Mouse (Mus musculus) embryonic facial prominence, embryonic 14.5 days (tissue): ENCODE measurements around the gene Bcl2l2. TPM values are rescaled to one million over a fixed set of nuclear protein-coding genes. Genes with fewer than 3 reads are reported as not detected.
A peak's percentile ranks its signal among the peaks of the same experiment; 100 is the strongest.

Source experiments
- ATAC-seq: fragments of 200-750 bp; cut with Nextera tagmentation; 2 replicates; pipeline ENCODE4 v1.8.0; 2017; ENCODE audit warnings: low read depth, moderate number of reproducible peaks, moderate TSS enrichment
- DNase-seq: peaks from one replicate; pipeline ENCODE4 v3.0.0-alpha.2; 2015; ENCODE audit warnings: low spot score
- H3K27ac ChIP-seq: fragments of 300-500 bp; sonication (generic); replicated peaks from 2 replicates; pipeline ENCODE4 v1.5.1; 2014; ENCODE audit warnings: low read depth, mild to moderate bottlenecking, low read length, moderate library complexity
- H3K27me3 ChIP-seq: fragments of 300-500 bp; sonication (generic); replicated peaks from 2 replicates; pipeline ENCODE4 v1.6.1; 2014; ENCODE audit warnings: low read length; ENCODE audit not compliant: control insufficient read depth, insufficient read depth
- H3K36me3 ChIP-seq: fragments of 300-500 bp; sonication (generic); 2 replicates; pipeline ENCODE4 v1.6.1; 2014; ENCODE audit warnings: low read length, mixed read lengths; ENCODE audit not compliant: control insufficient read depth, insufficient read depth
- H3K4me1 ChIP-seq: fragments of 300-500 bp; sonication (generic); 2 replicates; pipeline ENCODE4 v1.6.1; 2014; ENCODE audit warnings: antibody characterized with exemption, low read length; ENCODE audit not compliant: control insufficient read depth, insufficient read depth
- H3K4me2 ChIP-seq: fragments of 300-500 bp; sonication (generic); 2 replicates; pipeline ENCODE4 v1.6.1; 2014; ENCODE audit warnings: low read depth, mild to moderate bottlenecking, low read length, moderate library complexity, mixed read lengths
- H3K4me3 ChIP-seq: fragments of 300-500 bp; sonication (generic); 2 replicates; pipeline ENCODE4 v1.5.1; 2014; ENCODE audit warnings: low read depth, mild to moderate bottlenecking, low read length
- H3K9ac ChIP-seq: fragments of 300-500 bp; sonication (generic); 2 replicates; pipeline ENCODE4 v1.6.1; 2014; ENCODE audit warnings: low read depth, mild to moderate bottlenecking, low read length, moderate library complexity, mixed read lengths
- H3K9me3 ChIP-seq: fragments of 300-500 bp; sonication (generic); 2 replicates; pipeline ENCODE4 v1.6.1; 2016; ENCODE audit warnings: low read length; ENCODE audit not compliant: control insufficient read depth
- WGBS: fragments of 180-500 bp; shearing (Covaris S2); extraction: QIAGEN DNeasy Blood & Tissue Kit; methylation state at CpG from one replicate; pipeline ENCODE4 v1.1.7; 2014; 5-methylcytosine and 5-hydroxymethylcytosine counted together
- polyA plus RNA-seq: library from polyadenylated mRNA; unstranded; fragments of >200 nt; fragmentation: Nextera tagmentation; extraction: Ambion mirVana; gene quantifications from 2 replicates; pipeline ENCODE4 v1.2.1, GENCODE M21; 2014

Bcl2l2 gene
- polyA plus RNA-seq, 1 experiment from 2014 or later: 4.8 TPM

GRCm38 (mm10) chr14:54877048-54877715, 6.0 kb upstream of the Bcl2l2 start, which contains the start of gene Ppp1r3e:
Gene Ppp1r3e (minus strand): TSS chr14:54877550.
- Histone ChIP-seq H3K27ac (peak within 1 kb of the TSS; percentile 75), H3K4me3 (peak within 1 kb of the TSS; percentile 75), H3K36me3 (no peaks in the 10 kb centered on the region), H3K4me1 (peaks cover 5% of the 10 kb centered on the region; the same call in 1 of the 2 replicates), H3K9ac (peak within 1 kb of the TSS; percentile 75), H3K9me3 (no peaks in the 10 kb centered on the region), H3K4me2 (peak within 1 kb of the TSS; percentile 87), H3K27me3 (peaks cover 28% of the 10 kb centered on the region)
- DNase-seq (peak; percentile 67), ATAC-seq (peak; percentile 87)
- 0% methylated on average over 37 of the region's 61 CpGs for WGBS

GRCm38 (mm10) chr14:54884022-54884712, 990 bp downstream of the Bcl2l2 start:
- Histone ChIP-seq H3K9me3 (no peaks in the 10 kb centered on the region), H3K36me3 (peaks cover 22% of the 10 kb centered on the region), H3K27me3 (no peaks in the 10 kb centered on the region), H3K4me3 (peak overlapping the region; percentile 68), H3K9ac (peak overlapping the region; percentile 91), H3K27ac (peak overlapping the region; percentile 95), H3K4me1 (peaks cover 8% of the 10 kb centered on the region), H3K4me2 (peak overlapping the region; percentile 82)
- WGBS: 25% methylated on average over 21 of the region's 21 CpGs
- DNase-seq (no peak), ATAC-seq (peak; percentile 23; the same call in 1 of the 2 replicates)

- ATAC-seq (no peak), DNase-seq (no peak)
- Histone ChIP-seq H3K36me3 (peaks cover 22% of the 10 kb centered on the region), H3K9me3 (no peaks in the 10 kb centered on the region), H3K4me1 (peaks cover 8% of the 10 kb centered on the region), H3K27ac (no peak overlapping the region), H3K9ac (no peak overlapping the region), H3K4me2 (peak overlapping the region; percentile 82), H3K27me3 (no peaks in the 10 kb centered on the region), H3K4me3 (no peak overlapping the region)
- WGBS: 93% methylated on average over 11 of the region's 11 CpGs
Observed at GRCm38 (mm10) chr14:54885309-54885708, 2.1 kb downstream of the Bcl2l2 start.

- H3K9ac ChIP-seq: peak within 1 kb of the TSS; percentile 44
- H3K36me3 ChIP-seq: peaks cover 20% of the 10 kb centered on the region
- no peaks in the 10 kb centered on the region for H3K4me1 ChIP-seq
- peak within 1 kb of the TSS; percentile 52 for H3K4me2 ChIP-seq
- no peaks in the 10 kb centered on the region for H3K9me3 ChIP-seq
- peak within 1 kb of the TSS; percentile 92 for H3K4me3 ChIP-seq
- ATAC-seq (no peak), DNase-seq (no peak)
- H3K27me3 ChIP-seq: no peaks in the 10 kb centered on the region
- H3K27ac ChIP-seq: peak within 1 kb of the TSS; percentile 79
- WGBS: 90% methylated on average over 3 of the region's 3 CpGs
Observed at GRCm38 (mm10) chr14:54892200-54892599, 9.0 kb downstream of the Bcl2l2 start, which contains the start of gene Pabpn1. Gene Pabpn1 (plus strand): TSS chr14:54892500.

GRCm38 (mm10) chr14:54893651-54894181, 10.5 kb downstream of the Bcl2l2 start:
- Histone ChIP-seq H3K27ac (peak overlapping the region; percentile 92), H3K4me2 (peak overlapping the region; percentile 81), H3K9ac (peak overlapping the region; percentile 98), H3K9me3 (no peaks in the 10 kb centered on the region), H3K27me3 (no peaks in the 10 kb centered on the region), H3K36me3 (peaks cover 34% of the 10 kb centered on the region), H3K4me3 (peak overlapping the region; percentile 92), H3K4me1 (no peaks in the 10 kb centered on the region)
- ATAC-seq: peak; percentile 99
- WGBS: 0% methylated on average over 27 of the region's 38 CpGs
- DNase-seq: peak; percentile 100

- under 1% methylated on average over 46 of the region's 54 CpGs for WGBS
- no peaks in the 10 kb centered on the region for H3K27me3 ChIP-seq
- ATAC-seq (peak; percentile 53), DNase-seq (peak; percentile 50)
- H3K4me3 ChIP-seq: peak overlapping the region; percentile 92
- peak overlapping the region; percentile 81 for H3K4me2 ChIP-seq
- H3K9me3 ChIP-seq: no peaks in the 10 kb centered on the region
- peaks cover 40% of the 10 kb centered on the region for H3K36me3 ChIP-seq
- peak overlapping the region; percentile 98 for H3K9ac ChIP-seq
- no peaks in the 10 kb centered on the region for H3K4me1 ChIP-seq
- H3K27ac ChIP-seq: peak overlapping the region; percentile 92
Observed at GRCm38 (mm10) chr14:54894296-54895151, 11.3 kb downstream of the Bcl2l2 start.

- H3K4me3 ChIP-seq: no peak overlapping the region
- no peaks in the 10 kb centered on the region for H3K4me1 ChIP-seq
- 39% methylated on average over 2 of the region's 2 CpGs for WGBS
- no peaks in the 10 kb centered on the region for H3K27me3 ChIP-seq
- ATAC-seq (no peak), DNase-seq (no peak)
- peaks cover 40% of the 10 kb centered on the region for H3K36me3 ChIP-seq
- H3K27ac ChIP-seq: no peak overlapping the region
- H3K9me3 ChIP-seq: no peaks in the 10 kb centered on the region
- H3K4me2 ChIP-seq: no peak overlapping the region
- H3K9ac ChIP-seq: no peak overlapping the region
Observed at GRCm38 (mm10) chr14:54897445-54897844, 14.3 kb downstream of the Bcl2l2 start.

GRCm38 (mm10) chr14:54900383-54900782, 17.2 kb downstream of the Bcl2l2 start:
- DNase-seq: peak; percentile 93
- peaks cover 44% of the 10 kb centered on the region for H3K36me3 ChIP-seq

More at GRCm38 (mm10) chr14:54900383-54900782, 17.2 kb downstream of the Bcl2l2 start:
- H3K9ac ChIP-seq: no peak overlapping the region
- no peaks in the 10 kb centered on the region for H3K27me3 ChIP-seq
- peak; percentile 70 for ATAC-seq
- no peak overlapping the region for H3K27ac ChIP-seq
- no peak overlapping the region for H3K4me2 ChIP-seq
- no peak overlapping the region for H3K4me3 ChIP-seq
- WGBS: 0% methylated on average over 3 of the region's 3 CpGs
- no peaks in the 10 kb centered on the region for H3K9me3 ChIP-seq
- H3K4me1 ChIP-seq: no peaks in the 10 kb centered on the region
